Mouse (Mus musculus): ENCODE results near the gene Muc13. TPM values are rescaled to one million over a fixed set of nuclear protein-coding genes. Genes with fewer than 3 reads are reported as not detected.

The Muc13 gene
- polyA plus RNA-seq, 1 experiment from 2014 or later = 0.24 TPM

DNA sequence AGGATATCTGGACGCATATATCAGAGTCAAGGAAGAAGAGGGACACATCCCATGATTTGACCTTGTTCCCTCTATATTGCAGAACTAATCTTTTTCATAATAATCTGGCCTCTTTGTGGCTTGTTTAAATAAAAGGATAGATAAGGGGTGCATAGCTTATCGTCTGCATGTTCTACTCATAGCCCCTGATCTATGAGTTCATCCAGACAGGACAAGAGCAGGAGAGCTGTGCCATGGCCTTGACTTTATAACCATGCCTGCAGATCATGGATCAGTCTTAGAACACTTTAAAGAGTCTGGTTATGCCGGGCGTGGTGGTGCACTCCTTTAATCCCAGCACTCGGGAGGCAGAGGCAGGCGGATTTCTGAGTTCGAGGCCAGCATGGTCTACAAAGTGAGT, 34.6 kb upstream of the Muc13 start:
- Histone ChIP-seq H3K27me3 (ENCODE audit: poor library complexity, severe bottlenecking) (no peaks in the 10 kb centered on the region), H3K4me1 (peaks cover 41% of the 10 kb centered on the region), H3K4me3 (no peak overlapping the region), H3K36me3 (replicated peaks) (peaks cover 82% of the 10 kb centered on the region), H3K27ac (no peak overlapping the region), H3K9me3 (no peaks in the 10 kb centered on the region)
- WGBS = 92% methylated on average over 7 of the region's 7 CpGs
- no peak for DNase-seq (ENCODE audit: extremely low spot score, low spot score)

- no peak overlapping the region for H3K27ac ChIP-seq
Measured at GRCm38 (mm10) chr16:33760542-33760941, 33.3 kb upstream of the Muc13 start.

GRCm38 (mm10) chr16:33760996-33761395, 32.8 kb upstream of the Muc13 start:
- Histone ChIP-seq H3K9me3 (no peaks in the 10 kb centered on the region), H3K36me3 (replicated peaks) (peaks cover 72% of the 10 kb centered on the region), H3K4me3 (no peak overlapping the region), H3K4me1 (peaks cover 56% of the 10 kb centered on the region), H3K27me3 (ENCODE audit: poor library complexity, severe bottlenecking) (no peaks in the 10 kb centered on the region), H3K27ac (no peak overlapping the region)
- DNase-seq (ENCODE audit: extremely low spot score, low spot score) = no peak
- 54% methylated on average over 11 of the region's 11 CpGs for WGBS

More at GRCm38 (mm10) chr16:33760542-33760941, 33.3 kb upstream of the Muc13 start:
- Histone ChIP-seq H3K4me3 (no peak overlapping the region), H3K9me3 (no peaks in the 10 kb centered on the region), H3K36me3 (replicated peaks) (peaks cover 72% of the 10 kb centered on the region), H3K27me3 (ENCODE audit: poor library complexity, severe bottlenecking) (no peaks in the 10 kb centered on the region), H3K4me1 (peaks cover 54% of the 10 kb centered on the region)
- WGBS = 36% methylated on average over 5 of the region's 5 CpGs
- DNase-seq (ENCODE audit: extremely low spot score, low spot score) = no peak

DNA sequence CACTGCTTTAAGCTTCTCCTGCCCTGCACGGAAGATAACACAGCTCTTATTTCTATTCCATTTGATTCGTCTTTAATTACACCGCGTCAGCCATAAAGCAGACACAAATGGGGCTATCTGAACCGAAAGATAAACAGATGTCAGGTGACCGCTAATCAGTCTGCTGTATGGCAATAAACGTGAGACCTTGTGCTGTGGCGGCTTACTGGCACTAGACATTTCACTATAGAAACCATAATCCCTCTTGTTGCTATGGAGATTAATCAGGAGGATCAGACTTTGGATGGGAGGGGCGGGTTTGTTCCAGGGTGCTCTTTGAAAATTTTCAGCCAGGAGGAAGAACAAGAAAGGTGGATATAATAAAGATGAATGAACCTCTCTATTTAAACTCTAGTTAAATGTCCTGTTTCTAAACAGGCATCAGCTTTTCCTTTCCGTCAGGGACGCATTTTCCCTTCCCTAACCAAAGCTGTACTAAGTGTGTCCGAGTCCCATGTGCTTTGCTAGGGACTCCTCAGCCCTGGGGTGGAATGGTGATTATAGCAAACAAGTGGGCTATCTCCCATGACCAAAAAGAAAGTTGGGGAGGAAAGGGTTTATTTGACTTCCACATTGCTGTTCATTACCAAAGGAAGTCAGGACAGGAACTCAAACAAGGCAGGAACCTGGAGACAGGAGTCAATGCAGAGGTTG, 29.2 kb upstream of the Muc13 start:
- DNase-seq (ENCODE audit: extremely low spot score, low spot score) = peak; percentile 53
- Histone ChIP-seq H3K4me3 (peak overlapping the region; percentile 24; the same call in 1 of the 2 replicates), H3K4me1 (peaks cover 59% of the 10 kb centered on the region), H3K36me3 (replicated peaks) (peaks cover 69% of the 10 kb centered on the region), H3K9me3 (no peaks in the 10 kb centered on the region), H3K27me3 (ENCODE audit: poor library complexity, severe bottlenecking) (no peaks in the 10 kb centered on the region), H3K27ac (peak overlapping the region; percentile 81)
- WGBS = 28% methylated on average over 12 of the region's 12 CpGs

GRCm38 (mm10) chr16:33765477-33765876, 28.4 kb upstream of the Muc13 start:
- no peaks in the 10 kb centered on the region for H3K9me3 ChIP-seq
- peaks cover 67% of the 10 kb centered on the region for H3K36me3 ChIP-seq (replicated peaks)
- DNase-seq (ENCODE audit: extremely low spot score, low spot score) = no peak
- H3K4me1 ChIP-seq = peaks cover 53% of the 10 kb centered on the region
- H3K4me3 ChIP-seq = no peak overlapping the region
- H3K27me3 ChIP-seq (ENCODE audit: poor library complexity, severe bottlenecking) = no peaks in the 10 kb centered on the region
- H3K27ac ChIP-seq = peak overlapping the region; percentile 81
- WGBS = 91% methylated on average over 2 of the region's 2 CpGs

GRCm38 (mm10) chr16:33766309-33766708, 27.5 kb upstream of the Muc13 start:
- peaks cover 59% of the 10 kb centered on the region for H3K36me3 ChIP-seq (replicated peaks)
- no peaks in the 10 kb centered on the region for H3K9me3 ChIP-seq
- no peak overlapping the region for H3K4me3 ChIP-seq
- no peak overlapping the region for H3K27ac ChIP-seq
- H3K4me1 ChIP-seq = peaks cover 45% of the 10 kb centered on the region
- no peaks in the 10 kb centered on the region for H3K27me3 ChIP-seq (ENCODE audit: poor library complexity, severe bottlenecking)
- DNase-seq (ENCODE audit: extremely low spot score, low spot score) = no peak
- 86% methylated on average over 12 of the region's 12 CpGs for WGBS

DNA sequence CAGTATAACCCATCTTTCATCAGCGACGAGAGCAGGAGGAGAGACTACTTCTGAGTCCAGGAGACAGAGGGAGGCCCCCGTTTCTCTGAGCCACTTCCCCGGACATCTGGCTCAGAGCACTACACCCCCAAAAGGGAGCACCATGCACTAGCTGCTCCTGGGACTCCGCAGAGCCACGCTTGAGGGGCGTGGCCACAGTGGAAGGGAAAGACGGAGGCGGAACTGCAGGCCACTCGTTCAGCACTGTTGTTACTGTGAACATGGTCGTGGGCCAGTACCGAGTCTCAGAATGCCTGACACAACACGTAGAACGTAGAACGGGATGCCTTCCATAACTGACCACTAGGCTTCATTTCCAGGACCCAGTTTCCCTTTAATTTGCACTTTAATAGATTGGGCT, 27.1 kb upstream of the Muc13 start:
- 74% methylated on average over 15 of the region's 15 CpGs for WGBS
- Histone ChIP-seq H3K27ac (no peak overlapping the region), H3K36me3 (replicated peaks) (peaks cover 54% of the 10 kb centered on the region), H3K4me1 (peaks cover 40% of the 10 kb centered on the region), H3K27me3 (ENCODE audit: poor library complexity, severe bottlenecking) (no peaks in the 10 kb centered on the region), H3K9me3 (no peaks in the 10 kb centered on the region), H3K4me3 (no peak overlapping the region)
- no peak for DNase-seq (ENCODE audit: extremely low spot score, low spot score)

DNA sequence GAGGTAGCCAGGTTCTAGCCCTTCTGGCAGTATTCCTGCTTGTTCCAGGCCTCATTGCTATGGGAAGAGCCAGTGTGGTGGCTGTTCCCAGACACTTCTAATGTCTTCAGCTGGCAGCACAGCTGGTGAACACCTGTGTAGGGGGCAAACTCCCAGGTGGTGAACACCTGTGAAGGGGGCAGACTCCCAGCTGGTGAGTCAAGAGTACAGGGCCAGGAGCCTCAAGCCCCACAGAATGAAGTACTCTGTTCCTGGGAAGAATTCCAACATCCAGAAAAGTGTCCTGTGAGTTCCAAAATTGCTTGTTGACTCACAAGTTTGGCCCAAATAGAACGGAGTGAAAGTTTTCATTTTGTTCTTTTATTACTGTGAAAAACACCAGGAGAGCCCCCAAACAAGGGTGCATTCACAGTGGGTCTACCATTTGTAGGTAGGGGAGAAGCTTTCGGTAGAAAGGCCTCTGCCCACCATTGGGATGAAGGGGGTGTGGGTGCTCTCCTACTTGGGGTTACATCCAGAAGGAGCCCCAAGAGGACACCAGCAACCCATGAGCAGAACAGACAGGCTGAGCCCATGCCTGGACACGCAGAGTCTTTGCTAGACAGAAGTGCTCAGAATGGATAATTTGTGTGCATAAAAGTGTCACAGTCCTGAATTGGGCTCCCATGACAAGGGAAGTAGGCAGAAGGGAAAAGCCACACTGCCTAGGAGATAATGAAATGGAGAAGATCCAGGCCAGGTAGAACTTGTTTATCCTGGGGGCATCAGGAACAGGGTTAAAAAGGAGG, 25.2 kb upstream of the Muc13 start:
- Histone ChIP-seq H3K4me1 (peaks cover 23% of the 10 kb centered on the region), H3K27ac (no peak overlapping the region), H3K27me3 (ENCODE audit: poor library complexity, severe bottlenecking) (no peaks in the 10 kb centered on the region), H3K9me3 (no peaks in the 10 kb centered on the region), H3K36me3 (replicated peaks) (peaks cover 37% of the 10 kb centered on the region), H3K4me3 (no peak overlapping the region)
- 93% methylated on average over 3 of the region's 3 CpGs for WGBS
- DNase-seq (ENCODE audit: extremely low spot score, low spot score) = no peak

GRCm38 (mm10) chr16:33769848-33770247, 24.0 kb upstream of the Muc13 start:
- Histone ChIP-seq H3K4me1 (peaks cover 12% of the 10 kb centered on the region), H3K27me3 (ENCODE audit: poor library complexity, severe bottlenecking) (no peaks in the 10 kb centered on the region), H3K27ac (no peak overlapping the region), H3K4me3 (no peak overlapping the region), H3K9me3 (no peaks in the 10 kb centered on the region), H3K36me3 (replicated peaks) (peaks cover 36% of the 10 kb centered on the region)
- no peak for DNase-seq (ENCODE audit: extremely low spot score, low spot score)
- WGBS = 92% methylated on average over 7 of the region's 7 CpGs

- 91% methylated on average over 4 of the region's 4 CpGs for WGBS
- DNase-seq (ENCODE audit: extremely low spot score, low spot score) = no peak
- Histone ChIP-seq H3K36me3 (replicated peaks) (peaks cover 29% of the 10 kb centered on the region), H3K4me1 (0 out of 2 replicates have a peak, but pooled peaks cover 3% of the 10 kb centered on the region), H3K27me3 (ENCODE audit: poor library complexity, severe bottlenecking) (no peaks in the 10 kb centered on the region), H3K4me3 (no peak overlapping the region), H3K9me3 (no peaks in the 10 kb centered on the region), H3K27ac (no peak overlapping the region)
Measured at GRCm38 (mm10) chr16:33770778-33771454, 22.9 kb upstream of the Muc13 start.

DNA sequence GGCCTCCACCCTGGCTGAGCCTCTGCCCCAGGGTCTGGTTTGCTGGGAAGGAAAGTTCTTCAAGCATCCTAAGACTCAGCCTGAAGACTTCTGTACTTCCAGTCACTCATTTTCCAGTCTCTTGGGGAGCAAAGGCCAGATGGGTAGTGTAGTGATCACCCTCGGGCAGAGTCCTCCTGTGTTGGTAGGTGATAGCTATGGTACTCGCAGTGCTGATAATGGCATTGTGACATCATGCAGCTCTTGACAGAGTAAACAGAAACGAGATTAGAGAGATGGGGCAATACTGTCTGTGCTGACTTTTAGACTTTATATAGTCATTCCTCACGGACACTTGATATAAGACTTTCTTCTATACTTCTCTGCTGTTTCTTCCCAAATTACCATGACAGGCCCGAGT, 21.0 kb upstream of the Muc13 start:
- H3K4me3 ChIP-seq = no peak overlapping the region
- WGBS = 89% methylated on average over 5 of the region's 5 CpGs
- no peaks in the 10 kb centered on the region for H3K9me3 ChIP-seq
- H3K27me3 ChIP-seq (ENCODE audit: poor library complexity, severe bottlenecking) = no peaks in the 10 kb centered on the region
- no peak overlapping the region for H3K27ac ChIP-seq
- peaks cover 10% of the 10 kb centered on the region; the same call in 1 of the 2 replicates for H3K36me3 ChIP-seq (replicated peaks)
- DNase-seq (ENCODE audit: extremely low spot score, low spot score) = no peak
- H3K4me1 ChIP-seq = no peaks in the 10 kb centered on the region

DNA sequence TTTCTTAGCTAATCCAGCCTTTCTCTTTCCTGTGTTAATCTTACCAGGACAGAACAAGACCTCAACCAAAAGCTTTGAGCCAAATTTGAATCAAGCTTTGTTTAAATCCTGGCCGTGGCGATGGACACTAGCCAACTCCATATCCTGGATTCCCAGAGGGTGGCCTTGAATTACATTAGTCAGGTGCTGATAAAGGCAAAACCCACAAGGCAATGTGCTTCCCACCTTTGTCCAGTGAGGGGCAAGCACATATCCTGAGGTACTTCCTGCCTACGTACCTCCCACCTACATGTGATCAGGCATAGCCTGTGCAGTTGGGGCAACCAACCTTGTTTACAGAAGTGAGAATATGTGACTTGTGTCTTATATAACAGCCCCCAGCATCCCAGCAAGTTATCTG, 18.9 kb upstream of the Muc13 start:
- no peaks in the 10 kb centered on the region for H3K9me3 ChIP-seq
- 92% methylated on average over 3 of the region's 3 CpGs for WGBS
- H3K4me3 ChIP-seq = no peak overlapping the region
- DNase-seq (ENCODE audit: extremely low spot score, low spot score) = no peak
- no peak overlapping the region for H3K27ac ChIP-seq
- H3K36me3 ChIP-seq (replicated peaks) = no peaks in the 10 kb centered on the region; the same call in 1 of the 2 replicates
- H3K4me1 ChIP-seq = no peaks in the 10 kb centered on the region
- no peaks in the 10 kb centered on the region for H3K27me3 ChIP-seq (ENCODE audit: poor library complexity, severe bottlenecking)
